Mouse (Mus musculus) lung, postnatal 0 days (tissue): Measurements from ENCODE around the gene Pnpo.

ENCODE experiments used
- CTCF ChIP-seq: IDR thresholded peaks from 2 replicates; pipeline ENCODE4 v1.5.1; 2016; ENCODE audit warnings: antibody characterized with exemption, mild to moderate bottlenecking
- EP300 ChIP-seq: IDR thresholded peaks from 2 replicates; pipeline ENCODE4 v1.6.1; 2016; ENCODE audit warnings: antibody characterized with exemption, mild to moderate bottlenecking, control low read depth

- TF ChIP-seq CTCF, result no peak
- TF ChIP-seq EP300, result no peak
Observed at GRCm38 (mm10) chr11:96957061-96957805, 13.4 kb upstream of the Pnpo start.
